In the genomic region with DNA sequence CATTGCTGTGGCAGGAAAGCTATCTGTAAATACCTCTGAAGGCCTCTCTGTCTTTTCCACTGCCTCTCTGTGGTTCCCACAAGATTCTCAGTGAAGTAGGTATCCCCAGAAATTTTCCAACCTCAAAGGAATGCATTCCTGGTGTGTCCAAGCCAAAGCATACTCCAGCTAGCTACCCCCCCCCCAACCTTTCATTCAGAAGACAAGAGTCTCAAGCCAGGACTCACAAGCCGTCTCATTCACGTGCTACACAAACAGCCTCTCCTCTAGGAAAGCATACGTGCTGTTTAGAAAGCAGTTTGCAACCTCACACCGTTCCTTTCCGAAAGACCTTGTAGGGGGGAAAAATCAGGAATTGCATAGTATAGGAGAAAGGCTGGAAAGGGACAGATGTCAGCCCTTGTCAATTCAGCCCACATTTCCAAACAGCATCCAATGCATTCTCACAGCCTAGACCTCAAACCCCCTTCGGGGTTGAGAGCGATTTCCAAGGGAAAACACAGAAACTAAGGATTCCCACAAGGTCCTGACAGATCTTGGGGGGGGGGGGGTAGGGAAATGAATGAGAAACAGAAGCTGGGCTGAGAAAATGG, we compare ENCODE assay signal across 10 mouse cellular contexts. TPM values are rescaled to one million over a fixed set of nuclear protein-coding genes. Genes with fewer than 3 reads are reported as not detected.
DNase-seq lines count a peak whose midpoint lies in the region; ATAC-seq and TF ChIP-seq lines count a peak whose summit lies in the region.
"Had no signal": no experiment of that assay in that cellular context is flagged by ENCODE, and none has a peak within 500 bp of the region (broad histone marks: within the 10 kb centered on the region; RNA-seq: fewer than 3 reads in every experiment).

No protein-coding gene starts in this region.

- no peak for DNase-seq in intestine, embryonic 14.5 days (ENCODE audit: low spot score)
- peak; percentile 46 for DNase-seq in brain, embryonic 14.5 days (ENCODE audit: low read depth)
- no peak for DNase-seq in hindbrain, embryonic 10.5 days (ENCODE audit: low spot score)
- peak; percentile 58 for DNase-seq in midbrain, embryonic 14.5 days
- DNase-seq in layer of hippocampus, postnatal 36 days, result no peak
- no peak for DNase-seq in spleen, postnatal 10 days (ENCODE audit: low spot score in 2 of 2)
- DNase-seq in thymus, postnatal 10 days (ENCODE audit: low spot score in 2 of 2), result no peak

- H3K9ac ChIP-seq in intestine, embryonic 14.5 days (ENCODE audit: low read length), result no peak overlapping the region
- H3K9ac ChIP-seq in intestine, postnatal 0 days (ENCODE audit: low read depth, low read length), result no peak overlapping the region
- H3K9ac ChIP-seq in midbrain, embryonic 14.5 days (replicated peaks; ENCODE audit: low read length), result peak overlapping the region; percentile 96
- H3K9ac ChIP-seq: liver, postnatal 0 days had no signal

- H3K4me2 ChIP-seq in intestine, embryonic 14.5 days (ENCODE audit: low read length), result no peak overlapping the region; the same call in 1 of the 2 replicates
- no peak overlapping the region for H3K4me2 ChIP-seq in intestine, postnatal 0 days (replicated peaks; ENCODE audit: low read depth)
- peak overlapping the region; percentile 71 for H3K4me2 ChIP-seq in midbrain, embryonic 14.5 days (ENCODE audit: low read length)

- ATAC-seq in intestine, embryonic 14.5 days (replicated peaks; ENCODE audit: low FRiP score, low TSS enrichment, low read depth), result no peak
- ATAC-seq in intestine, postnatal 0 days, result no peak
- no peak; the same call in 1 of the 2 replicates for ATAC-seq in midbrain, embryonic 14.5 days (ENCODE audit: low FRiP score, low TSS enrichment)

- no peak for TF ChIP-seq CTCF in intestine, postnatal 0 days (IDR thresholded peaks at IDR 0.05; ENCODE audit: low read depth)
- no peak for TF ChIP-seq CTCF in brain, embryonic 14.5 days (IDR thresholded peaks at IDR 0.05; ENCODE audit: borderline replicate concordance, extremely low read depth, insufficient read depth, insufficient read length)

- no peaks in the 10 kb centered on the region for H3K36me3 ChIP-seq in intestine, embryonic 14.5 days (ENCODE audit: control insufficient read depth, insufficient read depth, low read length)
- H3K36me3 ChIP-seq in intestine, postnatal 0 days (ENCODE audit: control insufficient read depth, insufficient read depth), result no peaks in the 10 kb centered on the region
- no peaks in the 10 kb centered on the region for H3K36me3 ChIP-seq in hindbrain, embryonic 10.5 days
- no peaks in the 10 kb centered on the region for H3K36me3 ChIP-seq in midbrain, embryonic 14.5 days (ENCODE audit: control insufficient read depth, insufficient read depth, low read length)

- no peak for TF ChIP-seq POLR2A in brain, embryonic 14.5 days (IDR thresholded peaks at IDR 0.05; ENCODE audit: borderline replicate concordance, extremely low read depth, insufficient read depth, insufficient read length, poor library complexity, severe bottlenecking)

- H3K27me3 ChIP-seq in intestine, embryonic 14.5 days (replicated peaks; ENCODE audit: control insufficient read depth, insufficient read depth, low read length), result no peaks in the 10 kb centered on the region
- peaks cover 11% of the 10 kb centered on the region; the same call in 1 of the 2 replicates for H3K27me3 ChIP-seq in intestine, postnatal 0 days (replicated peaks; ENCODE audit: control insufficient read depth, insufficient read depth, low read length)
- peaks cover 5% of the 10 kb centered on the region; the same call in 1 of the 2 replicates for H3K27me3 ChIP-seq in hindbrain, embryonic 10.5 days (ENCODE audit: insufficient read depth, poor library complexity, severe bottlenecking)
- no peaks in the 10 kb centered on the region for H3K27me3 ChIP-seq in midbrain, embryonic 14.5 days (ENCODE audit: control insufficient read depth, insufficient read depth, low read length)

- peaks cover 4% of the 10 kb centered on the region; the same call in 1 of the 2 replicates for H3K4me1 ChIP-seq in intestine, embryonic 14.5 days (replicated peaks; ENCODE audit: control insufficient read depth, insufficient read depth, low read length)
- H3K4me1 ChIP-seq in intestine, postnatal 0 days (replicated peaks; ENCODE audit: control insufficient read depth, insufficient read depth, low read length), result no peaks in the 10 kb centered on the region
- H3K4me1 ChIP-seq in hindbrain, embryonic 10.5 days (replicated peaks), result peaks cover 18% of the 10 kb centered on the region
- H3K4me1 ChIP-seq in midbrain, embryonic 14.5 days (ENCODE audit: control insufficient read depth, insufficient read depth, low read length), result peaks cover 14% of the 10 kb centered on the region

- no peaks in the 10 kb centered on the region for H3K9me3 ChIP-seq in intestine, embryonic 14.5 days (ENCODE audit: control insufficient read depth, low read length)
- no peaks in the 10 kb centered on the region for H3K9me3 ChIP-seq in intestine, postnatal 0 days (ENCODE audit: control insufficient read depth)
- H3K9me3 ChIP-seq in hindbrain, embryonic 10.5 days, result no peaks in the 10 kb centered on the region
- H3K9me3 ChIP-seq in midbrain, embryonic 14.5 days (ENCODE audit: control insufficient read depth, low read length), result no peaks in the 10 kb centered on the region

- 24% methylated on average over 7 of the region's 7 CpGs for WGBS in intestine, embryonic 14.5 days
- 29% methylated on average over 7 of the region's 7 CpGs for WGBS in intestine, postnatal 0 days
- WGBS in hindbrain, embryonic 10.5 days, result 14% methylated on average over 7 of the region's 7 CpGs
- WGBS in midbrain, embryonic 14.5 days, result 8% methylated on average over 7 of the region's 7 CpGs

- 0 out of 2 replicates have a peak overlapping the region, but pooled peaks have one; percentile 24 for H3K4me3 ChIP-seq in intestine, embryonic 14.5 days (ENCODE audit: low read depth, low read length)
- H3K4me3 ChIP-seq in intestine, postnatal 0 days (ENCODE audit: low read depth, low read length), result no peak overlapping the region
- peak overlapping the region; percentile 57 for H3K4me3 ChIP-seq in hindbrain, embryonic 10.5 days
- peak overlapping the region; percentile 76 for H3K4me3 ChIP-seq in midbrain, embryonic 14.5 days (replicated peaks; ENCODE audit: low read depth, low read length)

- no peak overlapping the region for H3K27ac ChIP-seq in intestine, embryonic 14.5 days (ENCODE audit: low read depth)
- no peak overlapping the region for H3K27ac ChIP-seq in intestine, postnatal 0 days (ENCODE audit: low read depth, low read length)
- H3K27ac ChIP-seq in hindbrain, embryonic 10.5 days, result peak overlapping the region; percentile 89
- peak overlapping the region; percentile 97 for H3K27ac ChIP-seq in midbrain, embryonic 14.5 days (replicated peaks; ENCODE audit: low read depth, low read length)

RNA-seq across cellular contexts. Expression of a gene that starts 0.9 kb away (rescaled TPM):
- polyA plus RNA-seq in intestine, embryonic 14.5 days (2014; fragmentation: Nextera tagmentation; extraction: Ambion mirVana), result 3.1 and 3.7 TPM in 2 replicates
- 1.4 and 1.5 TPM in 2 replicates for polyA plus RNA-seq in intestine, postnatal 0 days (2015; fragmentation: Nextera tagmentation; extraction: Ambion mirVana)
- polyA plus RNA-seq in brain, embryonic 14.5 days (2012; rRNA removed), result 70.1 and 81.5 TPM in 2 replicates
- 11.3 and 30.3 TPM in 2 replicates for polyA plus RNA-seq in hindbrain, embryonic 10.5 days (2016; fragmentation: Nextera tagmentation; extraction: Ambion mirVana)
- 88.8 and 105 TPM in 2 replicates for polyA plus RNA-seq in midbrain, embryonic 14.5 days (2014; fragmentation: Nextera tagmentation; extraction: Ambion mirVana)
- 100 to 1,000 TPM; 170 to 175 TPM for total RNA-seq in layer of hippocampus, postnatal 36 days (2021)
- polyA plus RNA-seq: heart, postnatal 0 days; liver, postnatal 0 days had no signal

RNA-seq across cellular contexts. Expression of a gene that starts 25.3 kb away (rescaled TPM):
- polyA plus RNA-seq in intestine, embryonic 14.5 days (2014; fragmentation: Nextera tagmentation; extraction: Ambion mirVana), result 10.1 and 11.4 TPM in 2 replicates
- 5.5 and 5.8 TPM in 2 replicates for polyA plus RNA-seq in intestine, postnatal 0 days (2015; fragmentation: Nextera tagmentation; extraction: Ambion mirVana)
- polyA plus RNA-seq in brain, embryonic 14.5 days (2012; rRNA removed), result 40.0 and 41.6 TPM in 2 replicates
- 12.3 and 13.2 TPM in 2 replicates for polyA plus RNA-seq in hindbrain, embryonic 10.5 days (2016; fragmentation: Nextera tagmentation; extraction: Ambion mirVana)
- 16.3 and 20.0 TPM in 2 replicates for polyA plus RNA-seq in midbrain, embryonic 14.5 days (2014; fragmentation: Nextera tagmentation; extraction: Ambion mirVana)
- total RNA-seq in layer of hippocampus, postnatal 36 days (2021), result 10 to 100 TPM; 37.8 to 39.3 TPM

RNA-seq across cellular contexts. Expression of a gene that starts 37.5 kb away (rescaled TPM):
- 9.4 and 12.6 TPM in 2 replicates for polyA plus RNA-seq in intestine, embryonic 14.5 days (2014; fragmentation: Nextera tagmentation; extraction: Ambion mirVana)
- 6.9 and 7.8 TPM in 2 replicates for polyA plus RNA-seq in intestine, postnatal 0 days (2015; fragmentation: Nextera tagmentation; extraction: Ambion mirVana)
- polyA plus RNA-seq in brain, embryonic 14.5 days (2012; rRNA removed), result 7.9 and 14.0 TPM in 2 replicates
- 13.1 and 13.4 TPM in 2 replicates for polyA plus RNA-seq in hindbrain, embryonic 10.5 days (2016; fragmentation: Nextera tagmentation; extraction: Ambion mirVana)
- 5.2 and 5.3 TPM in 2 replicates for polyA plus RNA-seq in midbrain, embryonic 14.5 days (2014; fragmentation: Nextera tagmentation; extraction: Ambion mirVana)
- total RNA-seq in layer of hippocampus, postnatal 36 days (2021), result 1 to 10 TPM; 5.8 to 5.9 TPM

RNA-seq across cellular contexts. Expression of a gene that starts 39.7 kb away (rescaled TPM):
- polyA plus RNA-seq in intestine, embryonic 14.5 days (2014; fragmentation: Nextera tagmentation; extraction: Ambion mirVana), result 38.2 and 41.6 TPM in 2 replicates
- polyA plus RNA-seq in intestine, postnatal 0 days (2015; fragmentation: Nextera tagmentation; extraction: Ambion mirVana), result 10.0 and 11.4 TPM in 2 replicates
- 8.8 and 16.4 TPM in 2 replicates for polyA plus RNA-seq in brain, embryonic 14.5 days (2012; rRNA removed)
- 41.9 and 60.8 TPM in 2 replicates for polyA plus RNA-seq in hindbrain, embryonic 10.5 days (2016; fragmentation: Nextera tagmentation; extraction: Ambion mirVana)
- 5.4 TPM in 2 replicates for polyA plus RNA-seq in midbrain, embryonic 14.5 days (2014; fragmentation: Nextera tagmentation; extraction: Ambion mirVana)
- 1 to 10 TPM; 2.0 to 3.6 TPM for total RNA-seq in layer of hippocampus, postnatal 36 days (2021)

RNA-seq across cellular contexts. Expression of a gene that starts 55.8 kb away (rescaled TPM):
- polyA plus RNA-seq in intestine, embryonic 14.5 days (2014; fragmentation: Nextera tagmentation; extraction: Ambion mirVana), result 2.3 and 2.4 TPM in 2 replicates
- 0.69 and 1.1 TPM in 2 replicates for polyA plus RNA-seq in intestine, postnatal 0 days (2015; fragmentation: Nextera tagmentation; extraction: Ambion mirVana)
- 2.4 and 5.3 TPM in 2 replicates for polyA plus RNA-seq in brain, embryonic 14.5 days (2012; rRNA removed)
- 1.8 TPM in 2 replicates for polyA plus RNA-seq in hindbrain, embryonic 10.5 days (2016; fragmentation: Nextera tagmentation; extraction: Ambion mirVana)
- 3.6 and 5.6 TPM in 2 replicates for polyA plus RNA-seq in midbrain, embryonic 14.5 days (2014; fragmentation: Nextera tagmentation; extraction: Ambion mirVana)
- 1 to 10 TPM; 4.8 to 6.5 TPM for total RNA-seq in layer of hippocampus, postnatal 36 days (2021)

Comparison
In these comparisons a context has a peak if more than half of its experiments do, and no peak if none do; other contexts are left out.
1. DNase-seq: peak in brain, embryonic 14.5 days (single experiment) and midbrain, embryonic 14.5 days (single experiment); none in intestine, embryonic 14.5 days (single experiment), hindbrain, embryonic 10.5 days (single experiment), layer of hippocampus, postnatal 36 days (0 of 2), spleen, postnatal 10 days (0 of 2) and thymus, postnatal 10 days (0 of 2).
2. H3K27ac ChIP-seq: peak in hindbrain, embryonic 10.5 days (single experiment) and midbrain, embryonic 14.5 days (single experiment); none in intestine, embryonic 14.5 days (single experiment) and intestine, postnatal 0 days (single experiment).